Mouse (Mus musculus) ovary, postnatal 14 days (tissue): ENCODE measurements at regions not wholly inside any gene's neighbourhood (a gene's known extent, or its start where the extent isn't known, plus 50 kb on each side); places are given as distances from the start of the nearest gene placed in this dataset.
A peak's percentile ranks its signal among the peaks of the same experiment; 100 is the strongest.
"Not testable (repeated sequence)": the region's sequence is repeated elsewhere in the genome, so short reads cannot be mapped to it uniquely, and the experiment has no call there.

ENCODE experiments used
- DNase-seq: peaks from one replicate; pipeline ENCODE4 v3.0.0; 2022; ENCODE audit warnings: low spot score

GRCm38 (mm10) chr2:16811401-16812281, 455.5 kb downstream of the Plxdc2 start:
- not testable (repeated sequence) for DNase-seq

GRCm38 (mm10) chr2:16820442-16820841, 464.3 kb downstream of the Plxdc2 start:
- DNase-seq, result no peak

DNA sequence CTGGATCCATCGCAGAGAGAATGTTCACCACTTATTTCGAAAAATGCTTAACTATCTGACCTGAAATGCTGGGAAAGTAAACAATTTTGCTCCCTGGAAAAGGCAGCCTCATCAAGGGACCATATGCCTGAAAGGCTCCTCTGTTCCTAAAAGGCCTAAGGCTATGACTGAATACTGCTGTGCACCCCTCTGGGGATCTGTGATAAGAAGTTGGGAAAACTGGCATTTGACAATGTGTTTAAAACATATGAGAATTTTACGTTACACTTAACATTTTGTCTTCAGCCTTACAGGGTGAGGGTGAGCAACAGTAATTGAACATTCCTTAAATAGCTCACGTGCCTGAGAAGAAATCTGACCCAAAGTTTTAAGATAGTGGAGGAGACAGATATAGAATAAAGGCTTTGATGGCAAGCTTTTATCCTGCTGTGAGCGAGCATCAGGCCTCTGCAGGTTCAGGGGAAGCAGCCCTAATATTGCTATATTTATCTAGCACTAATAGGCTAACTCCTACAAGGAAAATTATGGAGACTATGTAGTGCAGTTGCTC, 468.7 kb downstream of the Plxdc2 start:
- DNase-seq, result no peak

DNA sequence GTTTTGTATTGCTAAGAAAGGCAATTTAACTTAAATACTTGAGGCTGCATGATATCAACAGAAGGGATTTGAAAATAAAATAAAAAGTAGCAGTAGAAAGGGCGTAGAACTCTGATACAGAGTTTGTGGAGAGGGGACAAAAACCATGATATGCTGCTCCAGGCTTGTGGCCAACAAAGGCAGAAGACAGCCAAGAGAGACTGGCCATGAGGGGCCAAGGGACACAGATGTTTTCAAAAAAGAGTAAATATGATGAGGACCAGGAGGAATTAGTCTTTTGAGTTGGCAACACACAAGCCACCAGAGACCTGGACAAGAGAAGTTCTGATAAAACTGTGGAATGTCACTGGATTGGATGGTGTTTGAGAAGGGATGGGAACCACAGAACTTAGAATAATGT, 471.2 kb downstream of the Plxdc2 start:
- peak; percentile 11 for DNase-seq

GRCm38 (mm10) chr2:16835960-16836359, 479.9 kb downstream of the Plxdc2 start:
- DNase-seq, result no peak

- DNase-seq, result no peak
Observed at GRCm38 (mm10) chr2:16838718-16839117, 482.6 kb downstream of the Plxdc2 start.

GRCm38 (mm10) chr2:16849916-16850315, 493.8 kb downstream of the Plxdc2 start:
- peak; percentile 18 for DNase-seq

DNA sequence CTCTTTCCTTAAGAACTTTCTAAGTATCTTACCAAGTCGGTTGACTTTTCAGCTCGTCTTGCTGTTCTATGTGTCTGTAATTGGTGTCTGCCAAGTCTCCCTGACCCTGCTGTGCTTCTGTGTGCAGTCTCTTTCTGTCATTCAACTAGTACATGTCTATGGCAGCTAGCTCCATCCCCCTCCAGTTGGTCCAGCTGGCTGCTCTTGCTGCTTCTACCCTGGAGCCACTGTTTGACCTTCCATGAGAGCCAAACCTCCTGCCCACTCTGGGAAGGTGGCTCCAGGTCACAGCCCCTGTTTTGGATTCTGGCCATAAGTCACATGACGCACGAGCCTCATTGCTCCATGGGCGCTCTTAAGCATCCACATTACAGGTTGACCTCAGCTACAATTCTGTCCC, 504.0 kb downstream of the Plxdc2 start:
- DNase-seq, result no peak

- DNase-seq, result no peak
Observed at GRCm38 (mm10) chr2:16866163-16866852, 510.2 kb downstream of the Plxdc2 start.

- DNase-seq, result not testable (repeated sequence)
Observed at GRCm38 (mm10) chr2:16892381-16892780, 536.3 kb downstream of the Plxdc2 start.

- no peak for DNase-seq
Observed at GRCm38 (mm10) chr2:16909246-16910038, 553.3 kb downstream of the Plxdc2 start.

DNA sequence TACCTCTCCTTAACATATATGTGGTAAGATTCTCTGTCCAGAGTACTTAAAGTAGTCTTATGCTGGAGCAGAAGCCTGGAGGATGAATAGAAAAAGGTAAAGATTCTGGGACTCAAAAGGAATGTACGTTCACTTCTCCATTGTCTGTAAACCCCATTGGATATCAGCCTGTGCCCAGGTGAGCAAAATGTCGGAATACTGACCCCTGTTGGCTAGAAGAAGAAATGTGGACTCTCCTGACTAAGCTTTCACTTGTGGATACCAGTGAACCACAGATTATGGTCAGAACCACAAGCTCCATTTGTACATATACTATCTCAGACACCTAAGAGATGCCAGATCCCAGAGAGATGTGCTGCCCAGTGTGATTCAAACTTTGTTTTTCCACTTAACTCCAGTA, 558.5 kb downstream of the Plxdc2 start:
- peak; percentile 11 for DNase-seq

GRCm38 (mm10) chr2:16929974-16930373, 573.9 kb downstream of the Plxdc2 start:
- no peak for DNase-seq

DNA sequence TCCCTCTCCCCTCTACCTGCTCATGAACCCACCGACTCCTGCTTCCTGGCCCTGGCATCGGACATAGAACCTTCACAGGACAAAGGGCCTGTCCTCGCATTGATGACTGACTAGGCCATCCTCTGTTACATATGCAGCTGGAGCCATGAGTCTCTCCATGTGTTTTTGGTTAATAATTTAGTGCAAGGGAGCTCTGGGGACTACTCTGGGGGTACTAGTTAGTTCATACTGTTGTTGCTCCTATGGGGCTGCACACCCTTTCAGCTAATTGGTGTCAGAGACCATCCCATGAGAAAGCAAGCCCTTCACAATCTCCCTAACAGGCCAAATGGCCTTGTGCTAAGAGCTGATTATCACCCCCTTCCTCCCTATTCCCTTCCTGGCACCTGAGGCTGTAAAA, 603.3 kb downstream of the Plxdc2 start:
- no peak for DNase-seq

- DNase-seq, result no peak
Observed at GRCm38 (mm10) chr2:16977380-16977779, 621.3 kb downstream of the Plxdc2 start.

DNA sequence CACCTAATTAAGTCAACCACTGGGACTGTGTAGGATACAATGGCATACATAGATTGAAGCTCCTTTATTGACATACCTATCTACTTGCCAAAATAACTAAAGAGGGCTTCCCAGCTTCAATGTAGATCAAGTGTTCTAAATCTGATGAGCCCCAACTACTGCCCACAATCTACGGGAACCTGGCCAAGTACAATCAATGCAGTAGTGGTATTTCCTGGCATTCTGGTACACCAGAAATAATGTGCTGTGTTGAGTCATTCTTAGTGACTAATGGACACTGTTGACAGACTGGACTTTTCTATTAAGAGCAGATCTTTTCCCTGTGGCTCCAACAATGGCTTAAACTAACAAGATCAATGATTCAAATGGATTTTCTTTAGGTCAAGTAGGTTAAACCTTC, 626.7 kb downstream of the Plxdc2 start:
- DNase-seq, result no peak

- DNase-seq, result no peak
Observed at GRCm38 (mm10) chr2:16983583-16984221, 627.6 kb downstream of the Plxdc2 start.
